In the genomic region with DNA sequence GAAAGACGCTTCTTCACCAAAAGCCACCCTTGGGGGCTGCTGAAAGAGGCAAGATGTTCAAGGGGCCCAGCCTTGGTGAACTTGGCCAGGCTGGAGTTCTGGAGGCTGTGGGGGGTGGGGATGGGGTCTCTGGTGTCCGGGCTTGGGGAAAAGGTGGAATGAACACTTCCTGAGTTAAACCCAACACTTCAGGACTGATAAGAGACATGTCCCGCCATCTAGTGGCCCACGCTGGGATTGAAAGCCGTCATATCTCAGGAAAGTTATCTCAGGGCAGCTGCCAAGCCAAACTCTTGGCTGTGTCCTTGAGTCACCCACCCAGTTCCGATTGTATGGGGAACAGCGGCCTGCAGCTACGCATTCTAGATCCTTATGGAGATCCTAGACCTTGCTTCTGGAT, we compare ENCODE assay signal across 8 mouse cellular contexts. TPM values are rescaled to one million over a fixed set of nuclear protein-coding genes. Genes with fewer than 3 reads are reported as not detected.
DNase-seq lines count a peak whose midpoint lies in the region; ATAC-seq and TF ChIP-seq lines count a peak whose summit lies in the region.

No protein-coding gene starts in this region.

- no peak; the same call in 1 of the 2 replicates for TF ChIP-seq EP300 in lung, postnatal 0 days (IDR thresholded peaks at IDR 0.05)

- H3K4me2 ChIP-seq in hindbrain, embryonic 12.5 days (replicated peaks), result no peak overlapping the region
- peak overlapping the region; percentile 49 for H3K4me2 ChIP-seq in lung, postnatal 0 days (replicated peaks; ENCODE audit: low read depth, low read length)

- TF ChIP-seq CTCF in lung, postnatal 0 days (IDR thresholded peaks at IDR 0.05), result peak; percentile 85

- H3K27me3 ChIP-seq in hindbrain, embryonic 12.5 days, result 0 out of 2 replicates have a peak, but pooled peaks cover 1% of the 10 kb centered on the region
- H3K27me3 ChIP-seq in lung, postnatal 0 days (replicated peaks; ENCODE audit: insufficient read depth, low read length), result no peaks in the 10 kb centered on the region

- H3K36me3 ChIP-seq in hindbrain, embryonic 12.5 days, result no peaks in the 10 kb centered on the region
- no peaks in the 10 kb centered on the region for H3K36me3 ChIP-seq in lung, postnatal 0 days (ENCODE audit: insufficient read depth, low read length)

- DNase-seq in adipocyte (ENCODE audit: low spot score), result peak; percentile 7
- peak; percentile 90 to 94 for DNase-seq in cerebellum, postnatal 14 days
- peak; percentile 53 to 76 for DNase-seq in frontal cortex, postnatal 10 days (ENCODE audit: low spot score in 2 of 2)
- peak; percentile 74 to 81 for DNase-seq in layer of hippocampus, postnatal 14 days (ENCODE audit: low spot score in 2 of 2)
- DNase-seq in lung, postnatal 0 days (ENCODE audit: low spot score), result peak; percentile 83
- peak; percentile 72 for DNase-seq in right cerebral cortex, adult 18-20 months
- DNase-seq in urinary bladder, postnatal 14 days (ENCODE audit: low spot score), result peak; percentile 89

- 25% methylated on average over 8 of the region's 8 CpGs for WGBS in hindbrain, embryonic 12.5 days
- WGBS in lung, postnatal 0 days, result 7% methylated on average over 8 of the region's 8 CpGs

- H3K9ac ChIP-seq in hindbrain, embryonic 12.5 days, result no peak overlapping the region
- H3K9ac ChIP-seq in lung, postnatal 0 days (replicated peaks; ENCODE audit: low read depth), result no peak overlapping the region

- peaks cover 3% of the 10 kb centered on the region; the same call in 1 of the 2 replicates for H3K4me1 ChIP-seq in hindbrain, embryonic 12.5 days
- peaks cover 8% of the 10 kb centered on the region; the same call in 1 of the 2 replicates for H3K4me1 ChIP-seq in lung, postnatal 0 days (ENCODE audit: insufficient read depth, low read depth, low read length)

- ATAC-seq in hindbrain, embryonic 12.5 days (ENCODE audit: low FRiP score), result 0 out of 2 replicates have a peak, but pooled peaks have one; percentile 15
- peak; percentile 69 for ATAC-seq in lung, postnatal 0 days

- H3K27ac ChIP-seq in hindbrain, embryonic 12.5 days, result no peak overlapping the region
- peak overlapping the region; percentile 47; the same call in 1 of the 2 replicates for H3K27ac ChIP-seq in lung, postnatal 0 days (ENCODE audit: low read length)

- H3K9me3 ChIP-seq in hindbrain, embryonic 12.5 days (replicated peaks), result no peaks in the 10 kb centered on the region
- no peaks in the 10 kb centered on the region for H3K9me3 ChIP-seq in lung, postnatal 0 days (ENCODE audit: low read length)

- no peak overlapping the region for H3K4me3 ChIP-seq in hindbrain, embryonic 12.5 days
- no peak overlapping the region for H3K4me3 ChIP-seq in lung, postnatal 0 days (ENCODE audit: low read depth, low read length)

RNA-seq across cellular contexts. Expression of gene Tmem51, which starts 14.2 kb away (rescaled TPM):
- 7.1 and 8.7 TPM in 2 replicates for polyA plus RNA-seq in hindbrain, embryonic 12.5 days (2016; fragmentation: Nextera tagmentation; extraction: Ambion mirVana)
- total RNA-seq in layer of hippocampus, postnatal 14 days (2021), result 1 to 10 TPM; 6.8 to 7.5 TPM
- polyA plus RNA-seq in lung, postnatal 0 days (2015; fragmentation: Nextera tagmentation; extraction: Ambion mirVana), result 18.9 and 22.1 TPM in 2 replicates

Comparison
In these comparisons a context has a peak if more than half of its experiments do, and no peak if none do; other contexts are left out.
1. DNase-seq: peak in every context shown above with its lines; median percentile 92 in cerebellum, postnatal 14 days; 89 in urinary bladder, postnatal 14 days; 83 in lung, postnatal 0 days; 78 in layer of hippocampus, postnatal 14 days; 72 in right cerebral cortex, adult 18-20 months; 64 in frontal cortex, postnatal 10 days; 7 in adipocyte.